Mouse (Mus musculus) lung, adult 2 months (tissue): ENCODE measurements around the gene Adcy9. TPM values are rescaled to one million over a fixed set of nuclear protein-coding genes. Genes with fewer than 3 reads are reported as not detected.
A peak's percentile ranks its signal among the peaks of the same experiment; 100 is the strongest.

Experiments
- DNase-seq: peaks from one replicate; pipeline ENCODE4 v3.0.0; 2022
- H3K4me1 ChIP-seq: fragments of 200-500 bp; 2 replicates; pipeline ENCODE4 v1.6.1; 2011; ENCODE audit warnings: low read length; ENCODE audit not compliant: control insufficient read depth, insufficient read depth
- H3K4me3 ChIP-seq: fragments of 200-500 bp; replicated peaks from 2 replicates; pipeline ENCODE3; 2011; ENCODE audit warnings: low read depth, mild to moderate bottlenecking, control low read depth, low read length; ENCODE audit errors: extremely low read depth
- CTCF ChIP-seq: fragments of 200-500 bp; IDR thresholded peaks from 2 replicates; pipeline ENCODE4 v1.5.1; 2011; ENCODE audit warnings: mild to moderate bottlenecking, low read length, control low read depth; ENCODE audit not compliant: insufficient read depth
- POLR2A ChIP-seq: fragments of 200-500 bp; IDR thresholded peaks from 2 replicates; pipeline ENCODE4 v1.6.1; 2011; ENCODE audit warnings: low read depth, mild to moderate bottlenecking, control low read depth, low read length, borderline replicate concordance; ENCODE audit errors: extremely low read depth
- WGBS: fragments of 180-500 bp; shearing (Covaris S2); methylation state at CpG from one replicate; pipeline ENCODE4 v1.1.7; 2018; 5-methylcytosine and 5-hydroxymethylcytosine counted together
- polyA plus RNA-seq: library from polyadenylated mRNA; depleted of rRNA; stranded (reverse); fragments of >200 nt; gene quantifications from 2 replicates; pipeline ENCODE4 v1.2.3, GENCODE M21; 2012

Adcy9 gene
- polyA plus RNA-seq, 1 experiment: 20.8 TPM

DNA sequence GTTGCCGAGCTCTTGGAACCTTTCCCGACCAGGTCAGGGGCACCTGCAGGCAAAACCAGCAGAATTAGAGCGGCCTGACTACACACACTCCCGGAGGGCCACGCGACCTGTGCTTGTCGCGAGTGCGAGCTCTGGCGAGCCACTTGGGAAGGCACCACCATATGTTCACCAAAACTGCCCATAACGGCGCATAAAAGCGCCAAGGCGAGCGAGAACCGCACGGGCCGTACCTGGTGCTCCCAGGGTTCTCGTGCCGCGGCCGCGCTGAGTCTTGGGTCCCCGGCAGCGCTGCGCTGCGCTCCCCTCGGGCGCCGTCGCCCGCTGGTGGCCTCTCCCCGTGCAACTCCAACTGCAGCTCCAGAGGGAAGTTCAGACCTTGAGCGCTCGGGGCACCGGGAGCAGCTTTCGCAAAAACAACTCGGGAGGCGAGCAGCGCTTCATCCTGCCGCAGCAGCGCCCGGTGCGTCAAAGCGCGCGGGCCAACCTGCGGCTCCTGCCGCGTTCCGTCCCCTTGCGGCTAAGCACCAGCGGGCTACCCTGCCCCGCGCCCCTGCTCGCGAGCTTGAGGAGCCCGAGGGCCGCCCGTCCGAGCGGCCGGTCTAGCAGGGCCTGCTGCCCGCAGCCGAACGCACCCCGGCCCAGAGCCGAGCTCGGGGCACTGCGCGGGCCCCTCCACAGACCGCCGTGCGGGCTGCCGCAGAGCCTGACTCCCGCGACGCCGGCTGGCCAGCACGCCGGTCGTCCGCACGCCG is 576 bp downstream of the Adcy9 start:
- Histone ChIP-seq H3K4me1 (peaks cover 24% of the 10 kb centered on the region), H3K4me3 (peak overlapping the region; percentile 74)
- WGBS: under 1% methylated on average over 82 of the region's 85 CpGs
- TF ChIP-seq CTCF (no peak), POLR2A (no peak)
- peak; percentile 70 for DNase-seq

- Histone ChIP-seq H3K4me1 (peaks cover 32% of the 10 kb centered on the region), H3K4me3 (peak overlapping the region; percentile 74)
- 22% methylated on average over 32 of the region's 32 CpGs for WGBS
- TF ChIP-seq CTCF (no peak), POLR2A (no peak)
- no peak for DNase-seq
These were observed 1.3 kb downstream of the Adcy9 start for GRCm38 (mm10) chr16:4418776-4419545.

DNA sequence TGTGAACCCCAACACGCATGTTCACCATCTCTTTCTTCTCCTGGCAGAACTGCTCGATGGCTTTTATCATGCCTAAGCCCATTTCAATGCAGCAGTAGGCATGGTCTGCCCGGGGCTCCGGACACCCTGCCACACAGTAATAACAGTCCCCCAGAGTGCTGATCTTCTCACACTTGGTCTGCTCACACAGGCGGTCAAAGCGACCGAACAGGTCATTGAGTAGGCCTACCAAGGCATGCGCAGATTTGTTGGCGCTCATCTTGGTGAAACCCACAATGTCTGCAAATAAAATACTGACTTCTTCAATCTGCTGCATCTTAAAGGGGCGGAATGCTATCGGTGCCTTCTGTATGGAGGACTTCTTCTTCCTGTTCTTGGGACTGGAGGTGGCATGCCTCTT is 2.2 kb downstream of the Adcy9 start:
- Histone ChIP-seq H3K4me1 (peaks cover 37% of the 10 kb centered on the region), H3K4me3 (no peak overlapping the region)
- TF ChIP-seq CTCF (no peak), POLR2A (no peak)
- WGBS: 85% methylated on average over 11 of the region's 11 CpGs
- DNase-seq: no peak

GRCm38 (mm10) chr16:4417455-4417854 is 2.8 kb downstream of the Adcy9 start:
- DNase-seq: no peak
- H3K4me1 ChIP-seq: peaks cover 37% of the 10 kb centered on the region
- 43% methylated on average over 7 of the region's 7 CpGs for WGBS
- TF ChIP-seq CTCF: no peak
- no peak for TF ChIP-seq POLR2A
- no peak overlapping the region for H3K4me3 ChIP-seq

DNA sequence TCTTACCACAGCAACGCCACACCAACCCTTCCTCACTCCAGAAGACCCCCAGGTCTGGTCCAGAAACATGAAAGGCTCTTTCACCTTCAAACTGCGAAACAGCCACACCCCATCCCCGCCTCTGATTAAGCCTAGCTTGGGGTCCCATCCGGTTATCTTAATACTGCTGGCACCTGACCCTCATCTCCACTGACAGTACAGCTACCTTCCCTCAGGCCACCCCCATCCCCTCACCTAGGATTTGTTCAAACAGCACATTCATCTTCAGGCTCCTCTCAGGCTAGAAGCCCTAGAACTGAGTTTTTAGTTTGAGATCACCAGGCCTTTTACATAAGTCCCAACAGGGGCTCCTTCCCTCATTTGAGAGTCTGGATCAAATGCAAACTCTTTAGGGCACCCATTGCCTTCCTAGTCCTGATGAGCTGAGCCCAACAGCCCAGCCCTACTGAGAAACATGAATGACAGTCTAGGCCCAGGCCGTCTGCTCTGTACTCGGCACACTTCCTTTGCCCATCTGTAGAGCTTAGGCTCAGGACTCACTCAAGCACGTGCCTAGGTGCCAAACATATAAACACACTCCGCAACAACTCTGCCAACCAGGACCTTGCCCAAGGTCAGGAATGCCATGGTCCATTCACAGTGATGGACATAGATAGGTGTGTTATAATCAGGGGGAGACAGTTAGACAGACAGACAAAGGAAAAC is 5.3 kb downstream of the Adcy9 start:
- TF ChIP-seq POLR2A (no peak), CTCF (no peak)
- Histone ChIP-seq H3K4me1 (peaks cover 39% of the 10 kb centered on the region), H3K4me3 (no peak overlapping the region)
- 55% methylated on average over 8 of the region's 8 CpGs for WGBS
- no peak for DNase-seq

DNA sequence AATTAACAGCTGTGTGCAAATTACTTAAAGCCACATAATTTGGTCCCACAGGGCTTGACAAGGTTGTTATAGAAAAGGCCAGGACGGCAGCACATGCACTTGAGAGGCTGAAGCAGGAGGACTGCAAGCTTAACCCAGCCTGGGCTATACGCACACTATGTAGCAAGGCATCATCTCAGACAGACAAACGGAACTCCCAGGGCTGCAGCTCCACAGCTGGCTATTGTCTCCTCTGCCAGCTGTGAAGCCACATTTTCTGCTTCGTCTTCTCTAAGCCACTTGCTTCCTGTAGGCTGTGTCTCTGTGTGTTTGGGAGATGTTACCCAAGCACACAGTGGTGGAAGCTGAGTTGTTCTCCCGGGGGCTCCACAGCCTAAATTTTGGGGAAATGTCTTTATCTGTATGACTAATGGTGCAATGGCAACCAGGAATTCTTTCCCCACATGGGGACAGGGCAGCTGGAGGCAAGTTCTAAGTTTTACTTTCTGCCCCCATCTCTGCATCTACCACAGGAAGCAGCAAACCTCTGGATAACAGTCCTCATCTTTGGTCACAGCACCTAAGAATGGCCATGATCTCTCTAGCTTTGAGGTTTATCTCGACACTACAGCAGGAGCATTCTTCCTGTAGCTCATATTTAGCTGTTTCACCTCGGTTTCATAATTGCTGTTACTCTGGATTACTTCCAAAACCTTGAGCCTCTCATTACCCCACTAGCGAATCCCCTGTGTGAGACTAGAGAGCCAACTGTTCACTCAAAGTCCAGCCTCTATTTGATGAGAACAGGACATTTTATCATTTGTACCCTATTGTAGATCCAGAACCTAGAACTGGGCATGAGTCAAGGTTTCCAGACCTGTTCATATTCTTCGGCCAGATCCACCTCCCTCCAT is 6.1 kb downstream of the Adcy9 start:
- H3K4me3 ChIP-seq: no peak overlapping the region
- no peak for DNase-seq
- WGBS: 44% methylated on average over 9 of the region's 9 CpGs

DNA sequence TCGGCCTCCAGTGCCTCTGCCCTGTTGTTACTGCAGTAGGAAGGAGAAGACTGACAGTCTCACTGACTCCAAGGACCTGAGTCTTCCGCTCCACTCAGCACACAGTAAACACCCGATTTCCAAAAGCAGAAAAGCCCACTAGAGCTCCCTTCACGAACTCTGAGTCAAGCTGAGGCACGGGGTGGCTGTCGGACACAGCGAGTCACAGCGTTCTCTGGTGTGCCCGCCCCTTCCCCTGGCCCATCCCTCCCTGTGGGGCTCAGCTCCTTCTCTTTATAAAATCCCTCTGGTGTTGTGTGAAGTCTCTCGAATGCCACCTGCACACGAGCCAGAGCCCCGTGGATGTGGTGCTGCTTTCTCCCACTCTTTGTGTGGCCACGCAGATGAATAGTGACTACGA is 7.0 kb downstream of the Adcy9 start:
- peaks cover 39% of the 10 kb centered on the region for H3K4me1 ChIP-seq
- TF ChIP-seq POLR2A (no peak), CTCF (no peak)
- no peak for DNase-seq
- no peak overlapping the region for H3K4me3 ChIP-seq
- WGBS: 49% methylated on average over 14 of the region's 14 CpGs

More for the DNA sequence above, 6.1 kb downstream of the Adcy9 start:
- H3K4me1 ChIP-seq: peaks cover 39% of the 10 kb centered on the region
- TF ChIP-seq POLR2A (no peak), CTCF (no peak)

DNA sequence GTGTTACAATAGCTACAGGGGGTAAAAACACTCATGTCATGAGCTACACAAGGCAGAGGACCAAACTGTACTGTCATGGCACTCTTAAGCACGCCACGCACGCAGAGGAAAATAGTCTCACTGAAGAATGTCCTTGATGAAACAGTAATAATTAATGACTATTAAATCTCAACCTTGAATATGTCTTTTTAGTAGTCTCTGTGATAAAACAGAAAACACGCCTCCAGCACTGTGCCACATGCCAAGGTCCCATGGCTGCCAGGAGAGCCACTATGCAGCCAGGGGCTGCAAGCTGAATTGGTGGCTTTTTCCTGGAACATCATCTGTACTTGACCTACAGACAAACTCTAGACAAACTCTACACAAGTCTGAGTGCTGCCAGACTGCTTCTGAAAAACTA is 8.0 kb downstream of the Adcy9 start:
- Histone ChIP-seq H3K4me1 (peaks cover 35% of the 10 kb centered on the region), H3K4me3 (no peak overlapping the region)
- WGBS: 70% methylated on average over 4 of the region's 4 CpGs
- DNase-seq: no peak
- TF ChIP-seq CTCF (no peak), POLR2A (no peak)

GRCm38 (mm10) chr16:4411296-4411695 is 9.0 kb downstream of the Adcy9 start:
- Histone ChIP-seq H3K4me3 (no peak overlapping the region), H3K4me1 (peaks cover 30% of the 10 kb centered on the region)
- DNase-seq: no peak
- no peak for TF ChIP-seq CTCF
- TF ChIP-seq POLR2A: no peak
- WGBS: 70% methylated on average over 2 of the region's 2 CpGs
